Mouse (Mus musculus): ENCODE results near the gene Gzmm. TPM values are rescaled to one million over a fixed set of nuclear protein-coding genes. Genes with fewer than 3 reads are reported as not detected.

The Gzmm gene
- polyA plus RNA-seq, 1 experiment from 2014 or later = 2.0 TPM

- Histone ChIP-seq H3K9ac (replicated peaks) (peak within 1 kb of the TSS; percentile 91), H3K9me3 (no peaks in the 10 kb centered on the region), H3K4me2 (replicated peaks) (peak within 1 kb of the TSS; percentile 79), H3K36me3 (no peaks in the 10 kb centered on the region), H3K27me3 (no peaks in the 10 kb centered on the region), H3K4me1 (peaks cover 21% of the 10 kb centered on the region), H3K4me3 (peak within 1 kb of the TSS; percentile 92), H3K27ac (replicated peaks) (peak within 1 kb of the TSS; percentile 94)
- WGBS = under 1% methylated on average over 45 of the region's 45 CpGs
- peak; percentile 85 for ATAC-seq (replicated peaks)
Observed at GRCm38 (mm10) chr10:79668771-79669575, 19.8 kb upstream of the Gzmm start, which contains the start of gene Tpgs1. Gene Tpgs1, plus strand, starts transcription at chr10:79669369.

DNA sequence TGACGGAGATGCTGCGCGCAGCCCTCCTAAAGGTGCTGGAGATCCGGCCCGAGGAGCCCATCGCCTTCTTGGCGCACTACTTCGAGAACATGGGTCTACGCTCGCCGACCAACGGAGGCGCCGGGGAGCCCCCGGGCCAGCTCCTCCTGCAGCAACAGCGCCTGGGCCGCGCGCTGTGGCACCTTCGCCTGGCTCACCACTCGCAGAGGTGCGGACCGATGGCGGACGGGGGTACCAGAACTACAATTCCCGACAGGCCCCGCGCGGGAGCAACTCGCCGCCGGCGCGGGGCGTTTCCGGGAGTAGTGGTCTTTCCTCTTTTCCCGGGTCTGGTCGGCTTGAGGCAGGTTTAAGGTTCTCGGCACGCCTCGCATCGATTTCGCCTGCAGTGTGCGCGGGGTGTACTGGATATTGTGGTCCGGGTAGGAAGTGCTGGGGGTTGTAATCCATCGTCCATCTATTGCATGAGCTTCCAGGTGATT lies 19.2 kb upstream of the Gzmm start:
- Histone ChIP-seq H3K4me1 (peaks cover 21% of the 10 kb centered on the region), H3K9ac (replicated peaks) (peak overlapping the region; percentile 91), H3K4me3 (peak overlapping the region; percentile 92), H3K36me3 (no peaks in the 10 kb centered on the region), H3K27me3 (no peaks in the 10 kb centered on the region), H3K4me2 (replicated peaks) (peak overlapping the region; percentile 79), H3K9me3 (no peaks in the 10 kb centered on the region), H3K27ac (replicated peaks) (peak overlapping the region; percentile 94)
- under 1% methylated on average over 47 of the region's 47 CpGs for WGBS
- ATAC-seq (replicated peaks) = peak; percentile 66

GRCm38 (mm10) chr10:79670071-79670888 lies 18.5 kb upstream of the Gzmm start:
- peak; percentile 32 for ATAC-seq (replicated peaks)
- peak overlapping the region; percentile 94 for H3K27ac ChIP-seq (replicated peaks)
- peak overlapping the region; percentile 79 for H3K4me2 ChIP-seq (replicated peaks)
- H3K36me3 ChIP-seq = no peaks in the 10 kb centered on the region
- WGBS = 33% methylated on average over 15 of the region's 15 CpGs
- H3K9ac ChIP-seq (replicated peaks) = peak overlapping the region; percentile 91
- peaks cover 21% of the 10 kb centered on the region for H3K4me1 ChIP-seq
- H3K27me3 ChIP-seq = no peaks in the 10 kb centered on the region
- no peaks in the 10 kb centered on the region for H3K9me3 ChIP-seq
- peak overlapping the region; percentile 92 for H3K4me3 ChIP-seq

GRCm38 (mm10) chr10:79671396-79672087 lies 17.3 kb upstream of the Gzmm start:
- Histone ChIP-seq H3K9ac (replicated peaks) (no peak overlapping the region), H3K4me2 (replicated peaks) (no peak overlapping the region), H3K36me3 (no peaks in the 10 kb centered on the region), H3K27me3 (no peaks in the 10 kb centered on the region), H3K27ac (replicated peaks) (no peak overlapping the region), H3K4me1 (peaks cover 21% of the 10 kb centered on the region), H3K9me3 (no peaks in the 10 kb centered on the region), H3K4me3 (no peak overlapping the region)
- 77% methylated on average over 6 of the region's 6 CpGs for WGBS
- no peak for ATAC-seq (replicated peaks)

DNA sequence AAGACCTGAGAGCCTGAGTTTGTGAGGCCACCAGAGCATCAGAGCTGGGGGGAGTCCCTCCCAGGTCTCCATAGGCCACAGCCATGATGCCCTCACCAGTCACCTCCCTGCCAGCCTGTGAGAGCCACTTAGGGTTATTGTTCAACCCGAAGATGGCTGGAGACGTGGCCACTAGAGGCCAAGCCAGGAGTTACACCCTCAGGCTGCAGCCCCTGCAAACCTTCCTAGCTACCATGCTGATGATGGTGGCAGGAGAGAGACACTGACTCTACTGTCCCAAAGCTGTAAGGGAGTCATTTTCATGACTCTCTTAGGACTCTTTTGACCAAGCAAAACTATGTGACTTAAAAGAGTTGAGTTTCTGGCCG lies 16.7 kb upstream of the Gzmm start:
- Histone ChIP-seq H3K9ac (replicated peaks) (no peak overlapping the region), H3K4me1 (peaks cover 21% of the 10 kb centered on the region), H3K9me3 (no peaks in the 10 kb centered on the region), H3K36me3 (no peaks in the 10 kb centered on the region), H3K4me3 (no peak overlapping the region), H3K27ac (replicated peaks) (no peak overlapping the region), H3K27me3 (no peaks in the 10 kb centered on the region), H3K4me2 (replicated peaks) (no peak overlapping the region)
- no peak for ATAC-seq (replicated peaks)
- WGBS = 66% methylated on average over 3 of the region's 3 CpGs

DNA sequence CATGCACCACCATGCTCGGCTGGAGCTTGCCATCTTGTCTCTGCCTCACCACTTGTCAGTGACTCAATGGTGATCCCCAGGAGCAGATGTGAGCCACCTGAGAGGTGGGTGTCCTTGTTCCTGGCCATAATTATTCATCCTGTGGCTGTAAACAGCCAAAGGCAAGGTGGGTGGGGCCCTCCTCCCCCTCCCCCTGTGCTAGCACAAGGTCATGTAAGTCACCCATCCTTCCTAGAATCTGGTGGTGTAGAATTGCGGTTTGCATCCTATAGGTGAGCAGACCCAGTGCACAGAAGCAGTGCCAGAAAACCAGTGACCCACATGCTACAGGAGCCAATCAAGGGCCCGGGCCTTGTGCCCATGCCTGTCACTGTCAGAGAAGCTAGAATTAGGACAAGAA lies 15.8 kb upstream of the Gzmm start:
- Histone ChIP-seq H3K4me2 (replicated peaks) (no peak overlapping the region), H3K9me3 (no peaks in the 10 kb centered on the region), H3K4me1 (peaks cover 19% of the 10 kb centered on the region), H3K36me3 (no peaks in the 10 kb centered on the region), H3K27ac (replicated peaks) (no peak overlapping the region), H3K9ac (replicated peaks) (no peak overlapping the region), H3K27me3 (no peaks in the 10 kb centered on the region), H3K4me3 (no peak overlapping the region)
- ATAC-seq (replicated peaks) = no peak
- WGBS = 94% methylated on average over 3 of the region's 3 CpGs

DNA sequence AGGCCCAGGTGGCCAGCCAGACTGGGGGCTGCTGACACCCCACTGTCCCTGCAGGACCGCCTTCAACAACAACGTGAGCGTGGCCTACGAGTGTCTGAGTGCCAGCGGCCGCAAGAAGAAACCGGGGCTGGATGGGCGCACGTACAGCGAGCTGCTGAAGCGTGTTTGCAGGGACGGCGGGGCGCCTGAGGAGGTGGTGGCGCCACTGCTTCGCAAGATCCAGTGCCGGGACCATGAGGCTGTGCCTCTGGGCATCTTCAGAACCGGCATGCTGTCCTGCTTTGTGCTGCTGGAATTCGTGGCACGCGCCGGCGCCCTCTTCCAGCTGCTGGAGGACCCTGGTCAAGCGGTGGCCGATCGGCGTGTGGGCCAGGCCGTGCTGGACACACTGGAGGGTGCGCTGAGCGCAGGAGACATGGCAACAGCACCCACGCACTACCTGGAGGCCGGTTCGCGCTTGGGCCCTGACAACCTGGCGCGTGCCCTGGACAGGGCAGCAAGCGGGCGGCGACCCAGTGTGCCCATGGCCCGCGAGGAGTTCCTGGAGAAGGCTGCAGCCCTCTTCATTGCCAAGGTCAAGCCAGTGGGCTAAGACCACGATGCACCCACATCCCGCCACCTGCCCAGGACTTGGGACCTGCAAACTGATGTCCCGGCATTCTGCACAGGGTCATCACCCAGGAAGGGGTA lies 13.3 kb upstream of the Gzmm start:
- Histone ChIP-seq H3K27me3 (no peaks in the 10 kb centered on the region), H3K27ac (replicated peaks) (no peak overlapping the region), H3K4me1 (peaks cover 8% of the 10 kb centered on the region), H3K4me3 (no peak overlapping the region), H3K9me3 (no peaks in the 10 kb centered on the region), H3K36me3 (no peaks in the 10 kb centered on the region), H3K4me2 (replicated peaks) (no peak overlapping the region), H3K9ac (replicated peaks) (no peak overlapping the region)
- WGBS = 60% methylated on average over 44 of the region's 44 CpGs
- ATAC-seq (replicated peaks) = no peak

DNA sequence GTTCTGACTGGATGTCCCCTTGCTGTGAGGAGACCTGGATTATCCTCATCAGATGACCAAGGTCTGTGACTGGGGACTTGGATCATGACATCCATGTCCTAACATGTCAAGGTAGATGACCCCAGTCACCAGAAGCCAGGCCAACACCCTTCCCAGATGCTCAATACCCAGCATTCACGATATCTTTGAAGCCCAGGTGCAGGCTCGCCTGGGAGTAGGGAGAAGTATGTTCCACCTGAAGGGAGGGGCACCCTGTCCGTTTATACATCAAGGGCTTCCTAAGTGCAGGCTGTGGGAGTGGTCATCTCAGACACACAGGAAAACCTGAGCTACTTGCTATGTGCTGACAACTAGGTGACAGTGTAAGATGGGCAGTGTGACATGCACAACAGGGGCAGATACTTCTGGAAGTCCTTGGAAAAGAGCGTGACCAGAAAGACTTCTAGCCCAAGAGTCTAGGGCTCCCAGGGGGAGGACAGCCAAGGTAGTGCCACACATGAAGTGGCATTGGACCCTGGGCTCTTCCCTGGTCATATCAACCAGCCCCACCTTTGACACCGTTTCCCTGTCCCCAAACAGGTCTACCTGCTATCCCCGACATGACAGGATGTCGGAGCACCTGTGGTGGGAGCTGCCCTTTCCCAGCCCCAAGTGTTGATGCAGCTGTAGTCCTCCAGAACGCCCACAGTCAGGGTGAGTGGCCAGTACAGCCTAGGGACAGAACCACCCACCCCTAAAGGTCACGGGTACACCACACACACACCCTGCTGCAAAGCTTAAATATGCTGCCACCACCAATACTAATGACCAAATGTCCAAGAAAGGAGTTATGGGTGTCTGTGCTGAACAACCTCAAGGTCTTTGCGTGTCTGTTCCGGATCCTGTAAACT lies 8.0 kb upstream of the Gzmm start:
- Histone ChIP-seq H3K27ac (replicated peaks) (peak overlapping the region; percentile 95), H3K9ac (replicated peaks) (peak overlapping the region; percentile 54), H3K4me3 (peak overlapping the region; percentile 87), H3K27me3 (no peaks in the 10 kb centered on the region), H3K4me2 (replicated peaks) (peak overlapping the region; percentile 96), H3K36me3 (peaks cover 18% of the 10 kb centered on the region), H3K9me3 (no peaks in the 10 kb centered on the region), H3K4me1 (peaks cover 25% of the 10 kb centered on the region)
- ATAC-seq (replicated peaks) = peak; percentile 21
- 39% methylated on average over 11 of the region's 11 CpGs for WGBS

DNA sequence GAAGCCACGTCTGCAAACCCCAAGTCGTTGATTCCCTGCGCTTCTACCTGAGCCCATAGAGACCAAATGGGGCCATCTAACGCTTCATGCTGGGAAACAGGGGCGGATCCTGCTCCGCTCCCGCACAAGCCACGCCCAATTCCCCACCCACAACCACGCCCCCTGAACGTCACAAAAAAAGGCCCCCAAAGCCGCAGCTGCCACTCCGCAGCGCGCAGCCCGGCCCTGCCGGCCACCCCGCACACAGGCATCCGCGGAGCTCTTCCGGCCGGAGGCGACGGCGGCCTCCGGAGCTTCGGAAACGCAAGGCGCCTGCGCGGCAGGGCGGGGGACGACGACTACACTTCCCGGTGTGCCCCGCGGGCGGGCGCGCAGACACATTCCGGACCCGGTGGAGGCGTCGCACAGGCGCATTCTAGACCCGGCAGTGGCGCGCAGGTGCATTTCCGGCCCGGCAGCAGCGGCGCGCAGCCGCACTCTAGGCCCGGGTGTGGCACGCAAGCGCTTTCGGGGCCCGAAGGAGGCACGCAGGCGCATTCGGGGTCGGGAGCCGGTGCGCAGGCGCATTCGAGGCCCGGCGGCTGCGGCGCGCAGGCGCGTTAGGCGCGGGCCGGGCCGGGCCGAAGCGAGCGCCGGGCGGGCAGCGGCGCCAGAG lies 7.1 kb upstream of the Gzmm start, which contains the start of gene Cdc34:
TSS of gene Cdc34 (plus strand) at position 605 of the 655 bp plus-strand sequence.
- WGBS = under 1% methylated on average over 63 of the region's 84 CpGs
- peaks cover 26% of the 10 kb centered on the region for H3K36me3 ChIP-seq
- H3K27ac ChIP-seq (replicated peaks) = peak within 1 kb of the TSS; percentile 95
- peak; percentile 96 for ATAC-seq (replicated peaks)
- H3K4me3 ChIP-seq = peak within 1 kb of the TSS; percentile 87
- no peaks in the 10 kb centered on the region for H3K27me3 ChIP-seq
- H3K9me3 ChIP-seq = no peaks in the 10 kb centered on the region
- peak within 1 kb of the TSS; percentile 96 for H3K4me2 ChIP-seq (replicated peaks)
- peak within 1 kb of the TSS; percentile 71 for H3K9ac ChIP-seq (replicated peaks)
- peaks cover 25% of the 10 kb centered on the region for H3K4me1 ChIP-seq

GRCm38 (mm10) chr10:79682551-79682915 lies 6.3 kb upstream of the Gzmm start:
- no peaks in the 10 kb centered on the region for H3K27me3 ChIP-seq
- H3K4me3 ChIP-seq = peak overlapping the region; percentile 87
- H3K9ac ChIP-seq (replicated peaks) = peak overlapping the region; percentile 71
- under 1% methylated on average over 10 of the region's 10 CpGs for WGBS
- no peak; the same call in 1 of the 2 replicates for ATAC-seq (replicated peaks)
- peaks cover 34% of the 10 kb centered on the region for H3K36me3 ChIP-seq
- H3K27ac ChIP-seq (replicated peaks) = peak overlapping the region; percentile 95
- peaks cover 25% of the 10 kb centered on the region for H3K4me1 ChIP-seq
- peak overlapping the region; percentile 96 for H3K4me2 ChIP-seq (replicated peaks)
- no peaks in the 10 kb centered on the region for H3K9me3 ChIP-seq
